Mouse (Mus musculus) lung, postnatal 25 days (tissue): ENCODE results near the gene Coro2b.

ENCODE experiments used
- DNase-seq: peaks from one replicate; pipeline ENCODE4 v3.0.0; 2022; ENCODE audit warnings: low spot score

Gene Coro2b

GRCm38 (mm10) chr9:62438085-62438754 lies 98.6 kb downstream of the Coro2b start:
- DNase-seq, result no peak

GRCm38 (mm10) chr9:62437446-62437845 lies 99.4 kb downstream of the Coro2b start:
- DNase-seq, result no peak

- peak; percentile 95 for DNase-seq
Measured at GRCm38 (mm10) chr9:62435613-62436318, 101.1 kb downstream of the Coro2b start.

GRCm38 (mm10) chr9:62432261-62433060 lies 104.4 kb downstream of the Coro2b start:
- DNase-seq, result no peak

GRCm38 (mm10) chr9:62430741-62431140 lies 106.1 kb downstream of the Coro2b start:
- no peak for DNase-seq

- peak; percentile 60 for DNase-seq
Measured at GRCm38 (mm10) chr9:62427010-62427409, 109.8 kb downstream of the Coro2b start.

GRCm38 (mm10) chr9:62426531-62426930 lies 110.3 kb downstream of the Coro2b start:
- no peak for DNase-seq

GRCm38 (mm10) chr9:62426021-62426420 lies 110.8 kb downstream of the Coro2b start:
- DNase-seq, result no peak

GRCm38 (mm10) chr9:62425265-62425664 lies 111.6 kb downstream of the Coro2b start:
- DNase-seq, result peak; percentile 61

- DNase-seq, result no peak
Measured at GRCm38 (mm10) chr9:62423871-62424270, 113.0 kb downstream of the Coro2b start.

GRCm38 (mm10) chr9:62422926-62423325 lies 113.9 kb downstream of the Coro2b start:
- DNase-seq, result no peak

GRCm38 (mm10) chr9:62421911-62422310 lies 114.9 kb downstream of the Coro2b start:
- no peak for DNase-seq

- peak; percentile 93 for DNase-seq
Measured at GRCm38 (mm10) chr9:62421027-62421426, 115.8 kb downstream of the Coro2b start.

- DNase-seq, result peak; percentile 38
Measured at GRCm38 (mm10) chr9:62420261-62420917, 116.5 kb downstream of the Coro2b start.

GRCm38 (mm10) chr9:62418742-62419141 lies 118.1 kb downstream of the Coro2b start:
- no peak for DNase-seq

- DNase-seq, result peak; percentile 80
Measured at GRCm38 (mm10) chr9:62407357-62408146, 129.3 kb downstream of the Coro2b start.

- DNase-seq, result no peak
Measured at GRCm38 (mm10) chr9:62406423-62407013, 130.3 kb downstream of the Coro2b start.

- no peak for DNase-seq
Measured at GRCm38 (mm10) chr9:62401589-62401988, 135.3 kb downstream of the Coro2b start.

GRCm38 (mm10) chr9:62400531-62401170 lies 136.2 kb downstream of the Coro2b start:
- no peak for DNase-seq

GRCm38 (mm10) chr9:62394163-62394562 lies 142.7 kb downstream of the Coro2b start:
- no peak for DNase-seq
